Mouse (Mus musculus) embryonic facial prominence, embryonic 11.5 days (tissue): Measurements from ENCODE around the gene Slc39a2. TPM values are rescaled to one million over a fixed set of nuclear protein-coding genes. Genes with fewer than 3 reads are reported as not detected.

Source experiments
- ATAC-seq: fragments of 200-750 bp; cut with Nextera tagmentation; replicated peaks from 2 replicates; pipeline ENCODE4 v1.8.0; 2017; ENCODE audit warnings: low read depth; ENCODE audit not compliant: insufficient number of reproducible peaks, low FRiP score, low TSS enrichment
- DNase-seq: peaks from one replicate; pipeline ENCODE4 v3.0.0-alpha.2; 2015; ENCODE audit warnings: low spot score
- H3K27ac ChIP-seq: fragments of 300-500 bp; sonication (generic); replicated peaks from 2 replicates; pipeline ENCODE4 v1.5.1; 2014; ENCODE audit warnings: mild to moderate bottlenecking, low read depth, low read length, control low read depth
- H3K27me3 ChIP-seq: fragments of 300-500 bp; sonication (generic); 2 replicates; pipeline ENCODE4 v1.6.1; 2014; ENCODE audit warnings: mild to moderate bottlenecking, low read length, moderate library complexity, mixed read lengths; ENCODE audit not compliant: control insufficient read depth, insufficient read depth
- H3K36me3 ChIP-seq: fragments of 300-500 bp; sonication (generic); replicated peaks from 2 replicates; pipeline ENCODE4 v1.6.1; 2014; ENCODE audit warnings: low read depth, mild to moderate bottlenecking, low read length, moderate library complexity, mixed read lengths; ENCODE audit not compliant: control insufficient read depth, insufficient read depth
- H3K4me1 ChIP-seq: fragments of 300-500 bp; sonication (generic); 2 replicates; pipeline ENCODE4 v1.6.1; 2014; ENCODE audit warnings: low read length, mixed read lengths; ENCODE audit not compliant: control insufficient read depth, insufficient read depth
- H3K4me2 ChIP-seq: fragments of 300-500 bp; sonication (generic); 2 replicates; pipeline ENCODE4 v1.6.1; 2014; ENCODE audit warnings: low read depth, mild to moderate bottlenecking, control low read depth, low read length, moderate library complexity
- H3K4me3 ChIP-seq: fragments of 300-500 bp; sonication (generic); 2 replicates; pipeline ENCODE4 v1.5.1; 2014; ENCODE audit warnings: low read depth, low read length, control low read depth
- H3K9ac ChIP-seq: fragments of 300-500 bp; sonication (generic); replicated peaks from 2 replicates; pipeline ENCODE4 v1.6.1; 2014; ENCODE audit warnings: mild to moderate bottlenecking, control low read depth, low read length
- H3K9me3 ChIP-seq: fragments of 300-500 bp; sonication (generic); replicated peaks from 2 replicates; pipeline ENCODE4 v1.6.1; 2016; ENCODE audit warnings: mild to moderate bottlenecking, low read length, inconsistent platforms, mixed read lengths; ENCODE audit not compliant: control insufficient read depth
- WGBS: fragments of 180-500 bp; shearing (Covaris S2); extraction: QIAGEN DNeasy Blood & Tissue Kit; methylation state at CpG from one replicate; pipeline ENCODE4 v1.1.7; 2014; 5-methylcytosine and 5-hydroxymethylcytosine counted together
- polyA plus RNA-seq: library from polyadenylated mRNA; unstranded; fragments of >200 nt; fragmentation: Nextera tagmentation; extraction: Ambion mirVana; gene quantifications from 2 replicates; pipeline ENCODE4 v1.2.1, GENCODE M21; 2014

Gene Slc39a2
- polyA plus RNA-seq, 1 experiment from 2014 or later: 0.50 TPM

- H3K36me3 ChIP-seq: no peaks in the 10 kb centered on the region
- H3K4me3 ChIP-seq: no peak overlapping the region
- H3K27ac ChIP-seq: no peak overlapping the region
- H3K4me2 ChIP-seq: no peak overlapping the region
- ATAC-seq (no peak), DNase-seq (no peak)
- H3K9ac ChIP-seq: no peak overlapping the region
- WGBS: 23% methylated on average over 3 of the region's 3 CpGs
- H3K9me3 ChIP-seq: no peaks in the 10 kb centered on the region
- no peaks in the 10 kb centered on the region for H3K27me3 ChIP-seq
- no peaks in the 10 kb centered on the region for H3K4me1 ChIP-seq
Observed at GRCm38 (mm10) chr14:51915030-51915429, 22.3 kb downstream of the Slc39a2 start.

- H3K4me2 ChIP-seq: no peak overlapping the region
- no peak for DNase-seq
- WGBS: 88% methylated on average over 4 of the region's 4 CpGs
Observed at GRCm38 (mm10) chr14:51916539-51916938, 23.9 kb downstream of the Slc39a2 start.

GRCm38 (mm10) chr14:51918125-51918524 lies 25.4 kb downstream of the Slc39a2 start, which contains the start of gene Tppp2:
Tppp2 (plus strand) TSS chr14:51918425.
- Histone ChIP-seq H3K9me3 (no peaks in the 10 kb centered on the region), H3K27me3 (no peaks in the 10 kb centered on the region), H3K4me3 (no peak within 1 kb of the TSS), H3K4me2 (no peak within 1 kb of the TSS), H3K4me1 (no peaks in the 10 kb centered on the region), H3K36me3 (no peaks in the 10 kb centered on the region), H3K27ac (no peak within 1 kb of the TSS), H3K9ac (no peak within 1 kb of the TSS)
- ATAC-seq (no peak), DNase-seq (no peak)
- WGBS: 87% methylated on average over 4 of the region's 4 CpGs

More at GRCm38 (mm10) chr14:51916539-51916938, 23.9 kb downstream of the Slc39a2 start:
- no peaks in the 10 kb centered on the region for H3K4me1 ChIP-seq
- H3K4me3 ChIP-seq: no peak overlapping the region
- H3K9me3 ChIP-seq: no peaks in the 10 kb centered on the region
- no peak overlapping the region for H3K27ac ChIP-seq
- H3K27me3 ChIP-seq: no peaks in the 10 kb centered on the region
- H3K9ac ChIP-seq: no peak overlapping the region
- H3K36me3 ChIP-seq: no peaks in the 10 kb centered on the region
- no peak for ATAC-seq

GRCm38 (mm10) chr14:51918966-51919365 lies 26.3 kb downstream of the Slc39a2 start:
- Histone ChIP-seq H3K4me3 (no peak overlapping the region), H3K4me2 (no peak overlapping the region), H3K4me1 (no peaks in the 10 kb centered on the region), H3K27me3 (no peaks in the 10 kb centered on the region), H3K36me3 (no peaks in the 10 kb centered on the region), H3K27ac (no peak overlapping the region), H3K9ac (no peak overlapping the region), H3K9me3 (no peaks in the 10 kb centered on the region)
- no peak for ATAC-seq
- no peak for DNase-seq
- WGBS: 84% methylated on average over 4 of the region's 4 CpGs

GRCm38 (mm10) chr14:51921759-51922570 lies 29.3 kb downstream of the Slc39a2 start:
- Histone ChIP-seq H3K9ac (no peak overlapping the region), H3K4me2 (no peak overlapping the region), H3K4me3 (no peak overlapping the region), H3K4me1 (no peaks in the 10 kb centered on the region), H3K27me3 (no peaks in the 10 kb centered on the region), H3K27ac (no peak overlapping the region), H3K36me3 (no peaks in the 10 kb centered on the region), H3K9me3 (no peaks in the 10 kb centered on the region)
- DNase-seq (no peak), ATAC-seq (no peak)
- 85% methylated on average over 16 of the region's 16 CpGs for WGBS

- H3K27ac ChIP-seq: no peak within 1 kb of the TSS
- no peak for DNase-seq
- no peaks in the 10 kb centered on the region for H3K36me3 ChIP-seq
- H3K9ac ChIP-seq: no peak within 1 kb of the TSS
- no peak for ATAC-seq
- no peaks in the 10 kb centered on the region for H3K4me1 ChIP-seq
- H3K4me3 ChIP-seq: no peak within 1 kb of the TSS
- WGBS: 79% methylated on average over 7 of the region's 7 CpGs
- H3K9me3 ChIP-seq: no peaks in the 10 kb centered on the region
- H3K27me3 ChIP-seq: no peaks in the 10 kb centered on the region
- no peak within 1 kb of the TSS for H3K4me2 ChIP-seq
Observed at GRCm38 (mm10) chr14:51922571-51922865, 29.8 kb downstream of the Slc39a2 start, which contains the start of gene Rnase13. Rnase13 (minus strand) TSS chr14:51922773.

- no peak for DNase-seq
- Histone ChIP-seq H3K4me2 (no peak overlapping the region), H3K4me1 (no peaks in the 10 kb centered on the region), H3K9me3 (no peaks in the 10 kb centered on the region), H3K4me3 (no peak overlapping the region), H3K27me3 (no peaks in the 10 kb centered on the region), H3K9ac (no peak overlapping the region), H3K27ac (no peak overlapping the region), H3K36me3 (no peaks in the 10 kb centered on the region)
- ATAC-seq: no peak
- 83% methylated on average over 2 of the region's 2 CpGs for WGBS
Observed at GRCm38 (mm10) chr14:51922910-51923309, 30.2 kb downstream of the Slc39a2 start.

GRCm38 (mm10) chr14:51923492-51923891 lies 30.8 kb downstream of the Slc39a2 start:
- Histone ChIP-seq H3K36me3 (no peaks in the 10 kb centered on the region), H3K27ac (no peak overlapping the region), H3K4me1 (no peaks in the 10 kb centered on the region), H3K27me3 (no peaks in the 10 kb centered on the region), H3K4me2 (no peak overlapping the region), H3K9ac (no peak overlapping the region), H3K4me3 (no peak overlapping the region), H3K9me3 (no peaks in the 10 kb centered on the region)
- no peak for ATAC-seq
- WGBS: 83% methylated on average over 4 of the region's 4 CpGs
- no peak for DNase-seq
